Mouse (Mus musculus): Measurements from ENCODE around the gene Metrn.

GRCm38 (mm10) chr17:25829558-25830017 lies 32.7 kb upstream of the Metrn start:
- no peak for TF ChIP-seq CTCF (conservative IDR thresholded peaks at IDR 0.05; ENCODE audit: low read length)
- TF ChIP-seq NANOG (IDR thresholded peaks at IDR 0.05; ENCODE audit: borderline replicate concordance, low read length) = no peak

All from E14TG2a.4 (cell line).